Mouse (Mus musculus) embryo, embryonic 9.5 days (tissue): Measurements from ENCODE around the gene Gpr83.
A peak's percentile ranks its signal among the peaks of the same experiment; 100 is the strongest.
"Not testable (repeated sequence)": the region's sequence is repeated elsewhere in the genome, so short reads cannot be mapped to it uniquely, and the experiment has no call there.

ENCODE experiments used
- DNase-seq: peaks from one replicate; pipeline ENCODE4 v3.0.0-alpha.2; 2017; ENCODE audit errors: extremely low spot score

Gpr83 gene

DNA sequence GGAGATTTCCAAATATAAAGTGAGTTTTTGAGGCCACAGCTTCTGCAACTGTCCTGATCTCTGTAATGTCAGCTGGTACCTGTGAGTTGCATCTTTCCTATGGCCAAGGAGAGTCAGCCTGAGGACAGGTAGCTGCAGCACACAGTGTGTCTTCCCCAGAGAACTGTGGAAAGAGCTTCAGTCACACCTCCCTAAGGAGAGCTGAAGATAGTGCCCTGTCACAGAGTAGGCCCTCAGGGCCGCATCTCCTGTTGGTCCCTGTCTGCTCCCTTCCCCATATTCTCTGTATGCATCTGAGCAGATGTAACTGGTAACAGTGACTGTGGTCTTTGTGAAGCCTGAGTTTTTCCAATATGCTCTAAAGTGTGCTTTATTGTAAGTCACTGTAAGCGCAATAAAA is 10.4 kb downstream of the Gpr83 start:
- DNase-seq = no peak

DNA sequence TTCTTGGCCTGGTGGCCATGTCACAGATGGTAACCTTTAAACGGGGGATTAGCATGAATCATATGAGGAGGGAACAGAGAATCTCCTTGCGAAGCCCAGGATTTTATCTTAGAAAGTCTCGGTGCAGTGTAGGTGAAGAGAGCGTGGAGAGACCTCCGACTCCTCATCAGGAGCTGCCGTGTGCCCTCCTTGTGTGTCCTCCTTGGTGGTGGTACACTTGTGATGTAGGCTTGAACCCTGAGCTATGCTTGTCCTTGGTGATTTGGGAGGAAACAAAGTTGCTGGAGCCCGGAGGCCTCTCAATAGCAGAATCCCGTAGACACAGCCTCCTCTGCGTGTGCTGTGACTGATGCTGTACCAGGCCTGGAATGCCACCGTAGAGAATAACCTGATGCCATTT is 10.8 kb downstream of the Gpr83 start:
- DNase-seq = no peak

DNA sequence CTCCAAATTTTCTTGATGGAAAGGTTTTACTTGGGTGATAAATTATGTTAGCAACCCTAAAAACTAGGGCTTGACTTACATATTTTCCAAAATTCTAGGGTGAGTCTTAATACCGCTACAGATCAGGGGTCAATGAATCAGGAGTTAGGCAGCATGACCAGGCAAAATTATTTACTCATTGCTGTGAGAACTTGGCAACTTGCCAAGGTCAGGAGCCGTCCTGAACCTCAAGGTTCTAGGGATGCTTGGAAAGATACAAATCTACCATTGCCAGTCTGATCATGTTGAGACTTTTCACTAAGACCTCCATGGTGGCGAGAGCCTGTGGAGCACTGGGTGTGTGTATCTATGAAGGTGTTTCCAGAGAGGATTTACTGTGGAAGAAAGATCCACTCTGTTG is 11.5 kb downstream of the Gpr83 start:
- no peak for DNase-seq

DNA sequence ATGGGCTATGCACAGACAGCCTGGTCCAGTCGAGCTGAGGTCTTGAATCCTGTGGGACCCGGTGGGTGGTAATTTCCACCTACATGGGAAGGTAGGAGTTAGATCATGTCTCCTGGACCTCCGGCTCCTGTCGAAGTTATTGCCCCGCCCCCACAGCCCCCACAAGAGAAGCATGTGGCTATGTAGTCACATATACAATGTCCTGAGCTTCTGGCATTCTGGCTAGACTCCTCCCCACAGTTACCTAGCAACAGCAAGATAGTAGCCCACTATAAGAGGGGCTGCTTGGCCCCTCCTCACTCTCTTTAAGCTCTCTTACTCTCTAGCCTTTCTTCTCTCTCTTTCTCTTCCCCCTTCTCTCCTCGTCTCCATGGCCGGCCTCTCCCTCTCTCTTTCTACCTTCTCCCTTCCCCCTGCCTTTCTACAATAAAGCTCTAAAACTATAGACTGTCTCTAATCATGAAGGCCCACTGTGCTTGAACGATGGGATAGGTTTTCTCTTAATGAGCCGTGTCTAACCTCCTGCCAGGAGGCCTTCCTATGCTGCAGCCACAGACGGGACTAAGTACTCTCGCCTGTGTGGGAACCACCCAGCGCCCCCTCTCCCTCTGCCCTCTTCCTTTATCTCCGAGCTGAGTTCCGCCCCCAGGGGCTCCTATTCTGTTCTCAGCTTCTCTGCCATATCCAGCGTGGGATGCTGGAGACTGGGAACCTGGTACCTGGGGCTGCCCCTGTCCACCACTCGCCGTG is 12.3 kb downstream of the Gpr83 start:
- peak; percentile 46 for DNase-seq

DNA sequence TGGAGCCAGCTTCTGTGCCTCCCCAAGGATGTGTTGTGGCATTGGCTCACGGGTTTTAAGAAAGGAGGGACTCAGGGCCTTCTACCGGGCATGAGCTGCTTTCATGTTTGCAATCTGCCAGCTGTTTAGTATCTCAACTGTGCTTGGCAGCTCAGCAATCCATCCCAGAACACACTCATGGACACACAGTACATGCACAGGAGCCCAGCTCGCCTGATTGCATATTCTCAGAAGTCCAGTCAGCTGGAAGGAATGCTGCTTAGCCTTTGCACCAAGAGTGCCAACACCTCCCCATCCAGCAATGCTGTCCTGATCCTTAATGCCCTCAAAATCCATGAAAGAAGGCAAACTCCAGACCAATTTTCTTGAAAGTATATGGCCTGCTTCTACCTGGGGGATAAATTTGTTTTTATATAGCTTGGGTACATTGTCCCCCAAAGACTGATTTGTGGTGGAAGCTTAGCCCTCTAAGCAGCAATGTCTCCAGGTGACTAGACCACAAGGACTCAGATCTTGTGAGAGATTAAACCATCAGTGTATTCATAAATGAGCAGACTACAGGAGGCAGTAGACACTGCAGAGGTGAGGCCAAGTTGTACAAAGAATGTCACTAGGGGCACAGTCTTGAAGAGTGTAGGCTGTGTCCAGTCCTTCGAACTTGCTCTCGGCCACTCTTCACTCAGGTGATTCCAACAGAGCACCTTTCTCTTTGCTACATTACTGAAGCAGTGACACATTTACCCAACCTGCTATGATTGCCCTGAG is 15.9 kb downstream of the Gpr83 start:
- DNase-seq = no peak

DNA sequence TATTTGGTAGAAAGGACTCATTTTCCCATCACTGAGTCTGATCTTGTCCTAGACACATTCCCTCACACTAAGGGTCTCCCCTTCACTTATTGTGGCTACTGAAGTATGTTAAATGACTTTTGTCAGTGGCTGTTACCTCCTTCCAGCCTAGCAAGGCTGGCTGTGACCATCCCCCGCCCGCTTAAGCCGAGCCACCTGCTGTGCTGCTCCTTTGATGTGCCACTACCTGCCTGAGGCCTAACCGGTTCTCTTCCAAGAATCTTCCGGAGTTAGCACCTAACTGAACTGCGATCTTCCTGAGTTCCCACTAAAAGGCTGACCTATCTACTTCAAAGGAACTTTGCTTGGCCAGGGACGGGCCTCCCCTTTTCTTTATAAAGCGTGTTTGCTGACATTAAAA is 16.6 kb downstream of the Gpr83 start:
- DNase-seq = not testable (repeated sequence)

DNA sequence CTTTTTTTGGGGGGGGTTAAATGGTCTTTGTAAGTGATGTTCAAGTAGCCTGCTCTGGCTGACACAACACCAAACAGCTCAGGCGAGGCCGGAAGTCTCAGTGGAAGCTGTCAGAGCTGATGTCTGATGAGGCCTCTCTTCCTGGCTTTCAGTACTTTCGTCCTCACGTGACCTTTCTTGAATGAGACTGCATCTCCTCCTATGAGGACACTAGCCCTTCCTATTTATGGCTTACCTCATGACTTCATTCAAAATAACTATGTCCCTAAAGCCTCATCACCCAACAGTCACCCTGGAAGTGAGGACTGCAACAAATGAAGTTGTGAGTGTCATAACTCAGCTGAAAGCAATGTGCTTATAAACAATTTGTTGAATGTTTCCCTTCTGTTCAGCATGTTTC is 24.6 kb downstream of the Gpr83 start:
- no peak for DNase-seq

DNA sequence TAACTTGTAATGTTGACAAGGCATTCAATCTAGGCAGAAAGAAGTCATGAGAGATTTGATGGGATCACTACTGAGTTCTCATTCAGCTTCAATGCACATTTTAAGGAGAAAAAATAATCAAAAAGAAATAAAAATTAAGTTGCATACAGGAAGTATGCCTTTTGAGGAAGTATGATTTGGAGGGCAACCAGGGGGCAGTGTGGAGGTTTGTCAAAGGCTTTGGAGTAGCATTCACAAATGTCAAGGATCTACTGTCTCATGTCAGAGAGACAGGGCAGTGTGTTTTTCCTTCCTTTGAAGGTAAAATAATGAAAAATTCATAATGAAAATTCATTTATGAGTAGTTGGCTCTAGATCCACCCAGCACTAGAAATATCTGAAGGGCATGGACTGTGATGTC is 25.1 kb downstream of the Gpr83 start:
- no peak for DNase-seq

DNA sequence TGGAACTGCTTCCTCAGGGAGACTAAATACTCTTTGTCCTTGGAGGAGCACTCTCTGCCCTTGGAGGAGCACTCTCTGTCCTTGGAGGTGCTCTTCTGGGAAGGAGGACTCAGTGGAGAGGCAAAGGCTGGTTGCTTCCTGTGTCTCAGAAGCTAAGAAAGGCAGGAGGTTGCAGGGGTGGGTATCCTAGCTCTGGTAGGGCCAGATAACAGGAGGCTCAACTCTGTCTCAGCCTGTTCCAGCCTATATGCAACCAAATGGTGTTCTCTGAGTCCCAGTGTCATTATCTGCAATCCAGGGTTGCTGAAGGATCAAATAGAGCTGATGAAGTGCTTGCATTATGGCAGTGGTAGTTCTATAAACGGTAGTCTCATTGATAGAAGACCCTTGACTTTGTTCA is 25.9 kb downstream of the Gpr83 start:
- no peak for DNase-seq

DNA sequence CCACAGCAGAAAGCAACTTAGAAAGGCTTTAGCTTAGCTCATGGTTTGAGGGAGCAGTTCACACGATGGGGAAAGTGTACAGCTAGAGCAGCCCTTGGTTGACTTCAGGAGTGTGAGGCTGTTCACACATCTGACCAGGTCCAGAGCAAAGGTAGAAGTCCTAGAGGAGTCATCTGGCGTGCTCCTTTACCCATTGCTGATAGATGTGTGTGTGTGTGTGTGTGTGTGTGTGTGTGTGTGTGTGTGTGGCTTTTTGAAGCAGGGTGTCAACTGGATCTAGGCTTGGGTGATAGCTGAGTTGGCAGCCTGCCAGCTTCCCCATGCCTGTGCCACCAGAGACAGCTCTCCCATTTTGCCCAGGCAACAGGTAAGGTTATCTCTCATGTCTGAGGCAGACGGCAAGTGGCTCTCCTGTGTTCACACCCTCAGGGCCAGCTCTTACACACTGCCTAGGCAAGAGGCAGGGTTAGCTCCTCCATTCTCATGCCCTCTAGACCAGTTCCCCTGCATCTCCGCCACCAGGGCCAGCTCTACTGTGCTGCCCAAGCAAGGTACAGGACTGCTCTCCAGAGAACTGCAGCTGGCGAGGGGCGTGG is 27.9 kb downstream of the Gpr83 start:
- no peak for DNase-seq

DNA sequence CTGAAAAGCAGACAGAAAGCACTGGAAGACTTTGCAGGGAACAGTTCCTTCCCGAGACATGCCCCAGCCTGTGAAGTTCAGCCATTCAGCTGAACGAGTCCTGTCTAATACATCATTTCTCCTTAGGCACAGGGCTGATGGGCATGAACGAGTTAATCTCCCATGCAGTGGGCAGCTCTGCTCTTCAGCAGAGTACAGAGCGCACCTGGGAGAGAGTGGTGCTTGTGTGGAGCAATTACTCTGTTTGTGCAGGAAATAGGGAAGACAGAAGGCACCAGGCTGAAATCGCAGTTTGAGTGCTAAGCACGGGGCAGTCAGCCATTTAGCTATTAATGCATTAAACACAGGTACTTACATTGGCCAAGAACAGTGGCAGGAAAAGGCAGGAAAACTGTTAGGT is 28.7 kb downstream of the Gpr83 start:
- DNase-seq = no peak

DNA sequence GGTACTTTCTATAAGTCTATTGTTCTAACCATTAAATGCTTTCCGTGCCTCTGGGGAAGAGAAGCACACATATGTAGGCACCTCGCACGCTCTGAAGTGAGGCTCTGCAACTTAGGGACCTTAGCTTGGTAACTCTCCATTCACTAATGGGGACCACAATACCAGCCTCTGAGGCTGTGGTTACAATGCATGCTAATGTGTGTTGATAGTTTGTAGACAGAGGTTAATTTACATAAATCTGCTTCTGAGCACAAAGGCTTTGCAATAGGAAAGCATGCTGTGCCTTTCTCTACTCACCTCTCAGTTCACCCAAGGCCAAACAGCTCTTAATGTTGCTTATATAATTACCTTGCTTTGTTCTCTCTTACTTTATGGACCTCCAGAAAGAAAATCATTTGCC is 30.7 kb downstream of the Gpr83 start:
- no peak for DNase-seq

DNA sequence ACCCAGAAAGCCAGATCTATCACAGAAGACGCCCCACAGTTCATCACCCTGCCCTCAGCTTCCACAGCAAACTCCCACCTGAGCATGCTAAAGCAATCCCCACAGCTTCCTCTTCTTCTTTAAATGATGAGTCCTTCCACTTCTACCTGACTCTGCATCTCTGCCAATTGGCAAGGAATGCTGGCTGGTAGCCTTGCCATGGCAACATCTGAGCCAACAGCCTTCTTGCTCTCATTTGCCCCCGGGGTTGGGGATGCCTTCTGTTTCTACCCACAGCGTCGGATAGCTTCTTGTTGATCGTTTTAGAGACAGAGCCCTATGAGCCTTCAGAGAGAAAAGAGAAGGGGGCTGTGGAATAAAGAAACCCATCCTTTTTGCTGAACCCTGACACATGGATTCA is 31.9 kb downstream of the Gpr83 start:
- DNase-seq = no peak

DNA sequence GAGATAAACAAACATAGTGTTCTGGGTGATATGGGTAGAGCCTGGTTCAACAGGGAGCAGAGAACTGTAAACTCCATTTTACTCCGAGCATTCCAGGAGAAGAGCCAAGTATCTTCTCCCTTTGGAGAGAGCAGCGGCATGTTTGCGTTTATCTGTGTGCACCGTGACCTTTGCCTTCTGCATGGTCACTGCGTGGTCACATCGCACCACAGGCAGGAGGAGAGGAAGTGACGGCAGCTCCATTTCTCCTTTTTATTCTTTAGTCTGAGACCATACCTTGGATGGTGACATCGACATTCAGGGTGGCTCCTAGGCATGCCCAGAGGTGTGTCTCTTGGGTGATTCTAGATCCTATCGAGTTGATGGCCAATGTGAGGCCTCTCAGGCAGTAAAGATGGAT is 33.4 kb downstream of the Gpr83 start:
- DNase-seq = no peak

DNA sequence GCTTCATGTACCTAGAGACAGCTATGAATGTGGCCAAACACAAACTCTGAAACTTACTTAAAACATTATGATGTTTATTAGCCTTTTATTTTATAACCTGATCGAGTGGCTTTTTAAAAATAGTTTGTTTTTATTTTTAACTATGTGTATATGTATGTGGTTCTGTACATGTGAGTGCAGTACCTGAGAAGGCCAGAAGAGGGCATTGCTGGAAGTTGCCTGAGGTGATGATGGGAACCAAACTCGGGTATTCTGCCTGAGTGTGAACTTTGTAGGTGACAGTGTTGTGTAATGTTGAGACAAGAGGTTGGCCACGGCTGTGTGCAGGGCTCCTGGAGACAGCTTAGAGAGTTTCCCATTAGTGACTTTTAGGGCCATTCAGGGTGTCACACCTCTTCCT is 34.6 kb downstream of the Gpr83 start:
- DNase-seq = no peak

DNA sequence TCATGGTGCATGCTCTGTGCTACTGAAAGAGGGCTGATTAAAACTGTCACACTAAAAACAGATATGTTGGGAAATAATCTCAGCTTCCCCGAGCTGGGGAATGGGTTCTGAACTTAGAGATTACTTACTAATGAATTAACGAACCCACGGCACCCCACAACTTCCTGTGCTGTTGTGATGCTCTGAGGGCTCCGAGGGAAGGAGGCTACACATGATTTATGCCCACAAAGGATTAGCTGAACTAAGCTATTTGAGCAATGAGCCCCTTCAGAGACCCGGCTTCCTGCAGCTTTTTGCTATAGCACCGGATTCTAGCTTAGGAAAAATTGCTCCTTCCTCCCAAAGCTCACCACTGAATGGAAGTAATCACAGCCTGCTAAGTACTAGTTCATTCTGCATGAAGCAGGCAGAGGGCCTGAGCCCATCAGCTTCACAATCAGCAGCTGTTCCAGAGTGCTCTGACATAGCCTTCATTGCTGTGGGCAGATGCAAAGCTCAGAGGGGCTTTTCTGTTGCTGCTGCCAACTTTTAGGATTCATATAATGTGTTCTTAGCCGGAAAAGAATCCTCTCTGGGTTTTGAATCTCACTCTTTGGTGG is 35.3 kb downstream of the Gpr83 start:
- no peak for DNase-seq

DNA sequence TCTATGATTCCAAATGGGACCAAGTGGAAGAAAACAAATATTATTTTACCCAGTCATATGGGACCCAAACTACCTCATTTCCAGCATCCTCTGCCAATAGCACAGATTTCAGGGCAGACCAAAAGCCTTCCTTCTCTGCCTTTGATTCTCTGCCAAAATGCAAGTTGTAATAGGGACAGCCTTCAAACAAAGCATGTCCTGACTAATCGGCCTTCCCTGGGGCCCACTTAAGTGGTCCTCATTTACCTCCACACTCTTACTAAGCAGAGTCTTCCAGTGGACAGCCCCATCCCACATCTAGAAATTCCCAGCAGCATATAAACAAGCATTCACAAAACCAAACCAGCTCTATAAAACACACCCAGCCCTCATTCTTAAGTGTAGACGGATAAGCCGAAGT is 37.1 kb downstream of the Gpr83 start:
- DNase-seq = no peak

DNA sequence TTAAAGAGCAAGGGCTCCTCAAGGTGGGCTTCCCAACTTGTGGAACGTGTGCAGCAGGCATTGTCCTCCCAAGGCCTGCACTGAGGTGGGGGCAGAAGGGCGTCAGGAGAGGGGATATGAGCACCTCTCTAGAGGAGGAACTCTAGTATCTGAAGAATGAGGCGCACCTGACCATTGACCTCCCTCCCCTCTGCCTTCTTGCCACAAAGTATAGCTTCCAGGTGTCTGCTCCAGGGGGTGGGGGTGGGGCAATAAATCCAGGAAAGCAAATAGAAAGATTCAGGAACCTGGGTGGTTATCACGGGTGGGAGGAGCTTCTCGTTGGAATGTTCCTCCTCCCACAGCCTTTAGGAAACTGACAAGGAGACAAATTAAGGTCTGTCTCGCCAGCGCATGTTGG is 41.7 kb downstream of the Gpr83 start:
- no peak for DNase-seq

DNA sequence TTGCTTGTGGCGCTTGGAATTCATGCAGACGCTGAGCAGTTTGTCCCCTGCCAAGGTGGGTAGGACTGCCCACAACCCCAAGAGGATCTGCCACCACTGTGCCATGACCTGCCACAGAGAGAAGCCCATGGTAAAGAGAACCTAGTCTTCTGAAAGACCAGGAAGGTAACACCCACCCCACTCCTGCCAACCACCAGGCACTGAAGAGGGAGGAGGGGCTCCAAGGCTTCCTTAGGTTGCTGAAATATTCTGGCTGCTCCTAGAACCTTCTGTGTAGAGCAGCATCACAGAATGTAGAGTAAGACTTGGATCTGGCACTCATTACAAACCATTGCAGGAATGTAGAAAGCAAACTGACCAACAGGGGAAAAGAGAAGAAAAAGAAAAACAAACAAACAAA is 42.4 kb downstream of the Gpr83 start:
- DNase-seq = no peak

DNA sequence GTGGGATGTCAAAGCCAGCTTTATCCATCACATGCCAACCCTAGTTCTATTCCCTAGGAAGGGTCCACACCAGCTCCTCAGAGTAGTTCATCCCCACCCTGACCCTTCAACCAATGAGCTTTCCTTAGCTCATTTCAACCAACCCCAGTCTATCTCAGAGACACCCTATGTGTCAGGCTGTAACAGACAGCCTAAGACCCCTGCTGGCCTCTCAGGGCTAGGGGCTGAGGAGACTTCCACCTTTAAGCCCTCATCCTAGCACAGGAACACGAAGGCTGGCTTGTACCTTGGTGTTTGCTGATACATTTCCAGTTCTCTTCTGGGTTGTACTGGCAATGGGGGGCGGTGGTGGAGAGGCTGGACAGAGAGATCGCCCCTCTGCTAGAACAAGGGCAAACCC is 43.0 kb downstream of the Gpr83 start:
- DNase-seq = no peak

DNA sequence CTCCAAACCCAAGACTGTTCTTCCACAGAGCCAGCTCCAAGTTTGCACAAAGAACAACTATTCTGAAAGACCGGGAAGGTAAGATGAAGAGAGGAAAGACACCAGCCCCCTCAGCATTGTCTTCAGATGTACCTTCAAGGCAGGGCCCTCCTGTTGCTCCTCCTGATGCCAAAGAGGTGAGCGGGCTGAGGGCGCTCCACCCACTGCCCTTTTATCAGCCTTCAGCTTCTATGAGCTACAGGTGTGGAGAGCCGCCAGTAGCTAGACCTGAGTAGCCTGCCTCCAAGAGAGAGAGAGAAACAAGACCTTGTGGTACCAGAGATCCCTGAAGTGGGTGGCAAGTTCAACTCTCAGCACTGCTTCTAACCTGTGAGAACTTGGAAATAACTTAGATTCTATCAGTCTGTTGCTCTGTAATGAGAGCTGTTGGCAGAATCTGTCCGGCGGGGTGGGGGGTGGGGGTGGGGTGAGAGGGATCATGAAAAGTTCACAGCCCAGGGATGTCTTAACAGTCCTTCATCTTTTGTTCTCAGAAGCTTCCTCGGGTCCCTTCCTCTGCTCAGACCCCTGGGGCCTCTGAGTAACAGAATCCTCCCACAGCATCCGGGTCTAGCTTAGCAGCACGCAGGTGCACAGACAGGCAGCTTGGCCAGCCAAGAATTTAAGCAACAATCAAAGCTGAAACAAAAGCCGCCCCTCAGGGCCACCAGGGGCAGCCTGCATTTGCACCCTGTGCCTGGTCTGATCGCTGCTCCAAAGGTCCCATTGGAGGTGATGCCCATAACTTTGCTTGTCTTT is 43.8 kb downstream of the Gpr83 start, which contains the start of gene Izumo1r:
Gene Izumo1r (minus strand): TSS at position 369 of the 798 bp plus-strand sequence.
- peak; percentile 18 for DNase-seq
